Mouse (Mus musculus) small intestine, adult 2 months (tissue): ENCODE measurements around the gene Tbxa2r.

Experiments used
- CTCF ChIP-seq: fragments of 200-500 bp; IDR thresholded peaks from 2 replicates; pipeline ENCODE4 v1.5.1; 2012; ENCODE audit warnings: low read depth, mild to moderate bottlenecking, control low read depth, inconsistent platforms, low read length, moderate library complexity, mixed read lengths; ENCODE audit not compliant: insufficient replicate concordance, insufficient read length; ENCODE audit errors: extremely low read depth
- POLR2A ChIP-seq: fragments of 200-500 bp; IDR thresholded peaks from 2 replicates; pipeline ENCODE4 v1.6.1; 2012; ENCODE audit warnings: low read depth, mild to moderate bottlenecking, control low read depth, inconsistent platforms, low read length, moderate library complexity

- TF ChIP-seq CTCF (no peak), POLR2A (no peak)
Measured at GRCm38 (mm10) chr10:81309571-81309970, 19.0 kb upstream of the Tbxa2r start.
